Comparison of ENCODE assay signal across 8 mouse cellular contexts in genomic region chr15:76987542-76988094, GRCm38 (mm10). TPM values are rescaled to one million over a fixed set of nuclear protein-coding genes. Genes with fewer than 3 reads are reported as not detected.
A peak's percentile ranks its signal among the peaks of the same experiment; 100 is the strongest.
DNase-seq lines count a peak whose midpoint lies in the region; ATAC-seq and TF ChIP-seq lines count a peak whose summit lies in the region.

No protein-coding gene starts in this region.

- no peak for TF ChIP-seq EP300 in stomach, postnatal 0 days (optimal IDR thresholded peaks at IDR 0.05)

- TF ChIP-seq CTCF in stomach, postnatal 0 days (IDR thresholded peaks at IDR 0.05; ENCODE audit: low read depth), result no peak

- WGBS in heart, embryonic 13.5 days, result 13% methylated on average over 21 of the region's 21 CpGs
- 16% methylated on average over 21 of the region's 21 CpGs for WGBS in heart, embryonic 16.5 days
- under 1% methylated on average over 21 of the region's 21 CpGs for WGBS in midbrain, embryonic 13.5 days
- 12% methylated on average over 21 of the region's 21 CpGs for WGBS in stomach, postnatal 0 days

- peaks cover 13% of the 10 kb centered on the region; the same call in 1 of the 2 replicates for H3K27me3 ChIP-seq in heart, embryonic 13.5 days (replicated peaks)
- H3K27me3 ChIP-seq in heart, embryonic 16.5 days (ENCODE audit: control insufficient read depth, insufficient read depth, low read length), result no peaks in the 10 kb centered on the region
- H3K27me3 ChIP-seq in midbrain, embryonic 13.5 days, result peaks cover 6% of the 10 kb centered on the region; the same call in 1 of the 2 replicates
- no peaks in the 10 kb centered on the region for H3K27me3 ChIP-seq in stomach, postnatal 0 days (ENCODE audit: control insufficient read depth, insufficient read depth, low read length)

- DNase-seq in heart, adult 18-20 months, result no peak
- DNase-seq in brain, adult 2 months (ENCODE audit: low read depth, low spot score), result peak; percentile 79
- peak; percentile 27 to 67 for DNase-seq in left cerebral cortex, postnatal 10 days (ENCODE audit: extremely low spot score in 1 of 2, low spot score in 2 of 2)
- DNase-seq in stomach, postnatal 0 days (ENCODE audit: low spot score), result peak; percentile 37
- no peak for DNase-seq in spleen, postnatal 10 days (ENCODE audit: low spot score in 2 of 2)

- H3K36me3 ChIP-seq in heart, embryonic 13.5 days, result no peaks in the 10 kb centered on the region
- no peaks in the 10 kb centered on the region for H3K36me3 ChIP-seq in heart, embryonic 16.5 days (ENCODE audit: control insufficient read depth, insufficient read depth)
- H3K36me3 ChIP-seq in midbrain, embryonic 13.5 days, result no peaks in the 10 kb centered on the region
- H3K36me3 ChIP-seq in stomach, postnatal 0 days (ENCODE audit: control insufficient read depth, insufficient read depth, low read length), result no peaks in the 10 kb centered on the region

- no peak for ATAC-seq in heart, embryonic 13.5 days (ENCODE audit: extremely low read depth, insufficient number of reproducible peaks, low FRiP score, low TSS enrichment)
- ATAC-seq in heart, embryonic 16.5 days (replicated peaks; ENCODE audit: extremely low read depth, insufficient read depth, low FRiP score), result peak; percentile 49
- peak; percentile 93 for ATAC-seq in midbrain, embryonic 13.5 days
- ATAC-seq in stomach, postnatal 0 days (ENCODE audit: low FRiP score, low TSS enrichment), result peak; percentile 56; the same call in 1 of the 2 replicates

- H3K4me3 ChIP-seq in heart, embryonic 13.5 days, result peak overlapping the region; percentile 57
- peak overlapping the region; percentile 59 for H3K4me3 ChIP-seq in heart, embryonic 16.5 days (ENCODE audit: low read length)
- peak overlapping the region; percentile 36 for H3K4me3 ChIP-seq in midbrain, embryonic 13.5 days (replicated peaks)
- H3K4me3 ChIP-seq in stomach, postnatal 0 days (ENCODE audit: low read depth, low read length), result peak overlapping the region; percentile 49

- H3K4me1 ChIP-seq in heart, embryonic 13.5 days, result peaks cover 15% of the 10 kb centered on the region
- H3K4me1 ChIP-seq in heart, embryonic 16.5 days (ENCODE audit: control insufficient read depth, insufficient read depth, low read length), result peaks cover 6% of the 10 kb centered on the region; the same call in 1 of the 2 replicates
- peaks cover 17% of the 10 kb centered on the region for H3K4me1 ChIP-seq in midbrain, embryonic 13.5 days (replicated peaks)
- H3K4me1 ChIP-seq in stomach, postnatal 0 days (replicated peaks; ENCODE audit: control insufficient read depth, insufficient read depth), result no peaks in the 10 kb centered on the region

- intact Hi-C loops in left cerebral cortex, postnatal 10 days (cut with DNase I), result no loop called here

- H3K4me2 ChIP-seq in heart, embryonic 13.5 days, result peak overlapping the region; percentile 72
- H3K4me2 ChIP-seq in heart, embryonic 16.5 days (ENCODE audit: low read depth, low read length), result peak overlapping the region; percentile 73
- peak overlapping the region; percentile 52 for H3K4me2 ChIP-seq in midbrain, embryonic 13.5 days (replicated peaks)
- H3K4me2 ChIP-seq in stomach, postnatal 0 days (replicated peaks; ENCODE audit: low read depth), result peak overlapping the region; percentile 65

- H3K9me3 ChIP-seq in heart, embryonic 13.5 days, result peaks cover 7% of the 10 kb centered on the region; the same call in 1 of the 2 replicates
- peaks cover 9% of the 10 kb centered on the region for H3K9me3 ChIP-seq in heart, embryonic 16.5 days (replicated peaks; ENCODE audit: control insufficient read depth, low read length)
- H3K9me3 ChIP-seq in midbrain, embryonic 13.5 days, result no peaks in the 10 kb centered on the region
- H3K9me3 ChIP-seq in stomach, postnatal 0 days (ENCODE audit: control insufficient read depth, low read length), result no peaks in the 10 kb centered on the region

- H3K9ac ChIP-seq in heart, embryonic 13.5 days, result peak overlapping the region; percentile 78
- H3K9ac ChIP-seq in heart, embryonic 16.5 days (ENCODE audit: low read length), result peak overlapping the region; percentile 70
- H3K9ac ChIP-seq in midbrain, embryonic 13.5 days (replicated peaks), result peak overlapping the region; percentile 45
- peak overlapping the region; percentile 61 for H3K9ac ChIP-seq in stomach, postnatal 0 days (ENCODE audit: low read length)

- no peak overlapping the region for H3K27ac ChIP-seq in heart, embryonic 13.5 days (replicated peaks)
- H3K27ac ChIP-seq in heart, embryonic 16.5 days (ENCODE audit: low read length), result no peak overlapping the region
- H3K27ac ChIP-seq in midbrain, embryonic 13.5 days, result peak overlapping the region; percentile 35; the same call in 1 of the 2 replicates
- H3K27ac ChIP-seq in stomach, postnatal 0 days (replicated peaks), result no peak overlapping the region

RNA-seq across cellular contexts. Expression of gene 1110038F14Rik, which starts 39.3 kb away (rescaled TPM):
- polyA plus RNA-seq in heart, embryonic 13.5 days (2015; fragmentation: Nextera tagmentation; extraction: Ambion mirVana), result 39.6 and 45.5 TPM in 2 replicates
- total RNA-seq in heart, adult 18-20 months (2021), result 10 to 100 TPM; 18.8 to 19.5 TPM
- polyA plus RNA-seq in heart, embryonic 16.5 days (2015; fragmentation: Nextera tagmentation; extraction: Ambion mirVana), result 40.1 and 41.2 TPM in 2 replicates
- total RNA-seq in left cerebral cortex, postnatal 10 days (2021), result 10 to 100 TPM; 22.0 to 22.7 TPM
- 56.7 and 57.4 TPM in 2 replicates for polyA plus RNA-seq in midbrain, embryonic 13.5 days (2015; fragmentation: Nextera tagmentation; extraction: Ambion mirVana)
- polyA plus RNA-seq in stomach, postnatal 0 days (2015; fragmentation: Nextera tagmentation; extraction: Ambion mirVana), result 38.7 and 39.6 TPM in 2 replicates

RNA-seq across cellular contexts. Expression of gene Apol6, which starts 56.9 kb away (rescaled TPM):
- polyA plus RNA-seq in heart, embryonic 13.5 days (2015; fragmentation: Nextera tagmentation; extraction: Ambion mirVana), result 0.06 and 0.15 TPM in 2 replicates
- total RNA-seq in heart, adult 18-20 months (2021), result 1 to 10 TPM; 1.3 to 3.1 TPM
- 0.11 and 0.30 TPM in 2 replicates for polyA plus RNA-seq in heart, embryonic 16.5 days (2015; fragmentation: Nextera tagmentation; extraction: Ambion mirVana)
- total RNA-seq in left cerebral cortex, postnatal 10 days (2021), result under 1 TPM in 1 of 2 experiments, not detected in 1; 0.32 TPM
- not detected in 2 replicates for polyA plus RNA-seq in midbrain, embryonic 13.5 days (2015; fragmentation: Nextera tagmentation; extraction: Ambion mirVana)
- 0.25 and 0.51 TPM in 2 replicates for polyA plus RNA-seq in stomach, postnatal 0 days (2015; fragmentation: Nextera tagmentation; extraction: Ambion mirVana)

Comparison
In these comparisons a context has a peak if more than half of its experiments do, and no peak if none do; other contexts are left out.
1. DNase-seq: peak in brain, adult 2 months (single experiment), left cerebral cortex, postnatal 10 days (2 of 2) and stomach, postnatal 0 days (single experiment); none in heart, adult 18-20 months (0 of 2) and spleen, postnatal 10 days (0 of 2).
2. Peak in every context shown above with its lines, with median percentiles within 50 percentile points of each other: H3K4me2 ChIP-seq, H3K4me3 ChIP-seq and H3K9ac ChIP-seq.